Mouse (Mus musculus): Measurements from ENCODE around the gene Pcnx.

Gene Pcnx

GRCm38 (mm10) chr12:81853543-81853942 lies 6.3 kb upstream of the Pcnx start:
- in situ Hi-C loops (cut with MseI, MboI) = no loop called here

- in situ Hi-C loops (cut with MseI, MboI) = no loop called here
Observed at GRCm38 (mm10) chr12:81855031-81855430, 4.8 kb upstream of the Pcnx start.

GRCm38 (mm10) chr12:81856696-81857095 lies 3.1 kb upstream of the Pcnx start:
- in situ Hi-C loops (cut with MseI, MboI) = no loop called here

- in situ Hi-C loops (cut with MseI, MboI) = no loop called here
Observed at GRCm38 (mm10) chr12:81857251-81857650, 2.6 kb upstream of the Pcnx start.

- in situ Hi-C loops (cut with MseI, MboI) = no loop called here
Observed at GRCm38 (mm10) chr12:81857978-81858569, 1.7 kb upstream of the Pcnx start.

- in situ Hi-C loops (cut with MseI, MboI) = no loop called here
Observed at GRCm38 (mm10) chr12:81860308-81861181, 722 bp downstream of the Pcnx start.

- in situ Hi-C loops (cut with MseI, MboI) = no loop called here
Observed at GRCm38 (mm10) chr12:81861199-81862085, 1.6 kb downstream of the Pcnx start.

GRCm38 (mm10) chr12:81862351-81862802 lies 2.6 kb downstream of the Pcnx start:
- in situ Hi-C loops (cut with MseI, MboI) = no loop called here

- in situ Hi-C loops (cut with MseI, MboI) = no loop called here
Observed at GRCm38 (mm10) chr12:81863949-81864348, 4.1 kb downstream of the Pcnx start.

- in situ Hi-C loops (cut with MseI, MboI) = no loop called here
Observed at GRCm38 (mm10) chr12:81865183-81865582, 5.4 kb downstream of the Pcnx start.

- in situ Hi-C loops (cut with MseI, MboI) = no loop called here
Observed at GRCm38 (mm10) chr12:81867316-81867715, 7.5 kb downstream of the Pcnx start.

- in situ Hi-C loops (cut with MseI, MboI) = no loop called here
Observed at GRCm38 (mm10) chr12:81869205-81869940, 9.6 kb downstream of the Pcnx start.

- in situ Hi-C loops (cut with MseI, MboI) = no loop called here
Observed at GRCm38 (mm10) chr12:81873345-81873744, 13.5 kb downstream of the Pcnx start.

- in situ Hi-C loops (cut with MseI, MboI) = no loop called here
Observed at GRCm38 (mm10) chr12:81880161-81880560, 20.3 kb downstream of the Pcnx start.

GRCm38 (mm10) chr12:81883255-81884106 lies 23.7 kb downstream of the Pcnx start:
- in situ Hi-C loops (cut with MseI, MboI) = no loop called here

GRCm38 (mm10) chr12:81884107-81884398 lies 24.2 kb downstream of the Pcnx start:
- in situ Hi-C loops (cut with MseI, MboI) = no loop called here

GRCm38 (mm10) chr12:81884983-81885382 lies 25.2 kb downstream of the Pcnx start:
- in situ Hi-C loops (cut with MseI, MboI) = no loop called here

GRCm38 (mm10) chr12:81885982-81886381 lies 26.2 kb downstream of the Pcnx start:
- in situ Hi-C loops (cut with MseI, MboI) = no loop called here

GRCm38 (mm10) chr12:81888954-81889353 lies 29.1 kb downstream of the Pcnx start:
- in situ Hi-C loops (cut with MseI, MboI) = no loop called here

GRCm38 (mm10) chr12:81891946-81892345 lies 32.1 kb downstream of the Pcnx start:
- in situ Hi-C loops (cut with MseI, MboI) = no loop called here

- in situ Hi-C loops (cut with MseI, MboI) = no loop called here
Observed at GRCm38 (mm10) chr12:81894311-81894710, 34.5 kb downstream of the Pcnx start.

Measured in mouse trophoblast stem cell (cell line).